Mouse (Mus musculus) right cerebral cortex, adult 18-20 months (tissue): ENCODE measurements around the gene Gm2956.
"Not testable (repeated sequence)": the region's sequence is repeated elsewhere in the genome, so short reads cannot be mapped to it uniquely, and the experiment has no call there.

Source experiments
- DNase-seq: peaks from one replicate; pipeline ENCODE4 v3.0.0; 2022; ENCODE audit warnings: mixed read lengths

Gene Gm2956

DNA sequence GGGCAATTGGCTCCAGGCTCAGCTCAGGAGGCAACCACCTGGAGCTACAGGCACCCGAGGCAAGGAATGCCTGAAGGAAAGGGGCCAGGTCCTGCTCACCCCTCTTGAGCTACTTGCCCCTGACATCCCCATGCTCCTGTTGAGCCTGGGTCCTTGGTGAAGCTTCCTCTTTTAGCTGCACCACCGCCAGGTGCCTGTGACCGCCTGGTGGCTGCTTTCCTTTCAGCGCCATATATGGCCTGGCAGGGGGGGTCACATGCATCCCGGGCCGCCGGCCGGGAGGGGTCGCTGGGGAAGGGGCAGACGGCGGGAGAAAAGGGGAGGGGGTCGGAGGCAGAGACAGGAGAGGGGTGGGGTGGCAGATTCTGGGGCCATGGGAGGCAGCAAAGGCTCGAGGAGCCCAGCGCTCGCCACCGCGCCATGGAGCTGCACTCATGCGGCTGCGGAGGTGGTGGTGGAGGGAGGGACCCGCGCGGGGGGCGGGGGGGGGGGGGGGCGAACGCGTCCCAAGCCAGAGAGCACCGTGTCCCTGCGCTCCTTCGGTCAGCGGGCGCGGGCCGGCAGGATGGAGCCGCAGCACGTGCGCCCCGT is at the start of gene Gm2956:
TSS of gene Gm2956 (plus strand) at position 541 of the 591 bp plus-strand sequence.
- not testable (repeated sequence) for DNase-seq

DNA sequence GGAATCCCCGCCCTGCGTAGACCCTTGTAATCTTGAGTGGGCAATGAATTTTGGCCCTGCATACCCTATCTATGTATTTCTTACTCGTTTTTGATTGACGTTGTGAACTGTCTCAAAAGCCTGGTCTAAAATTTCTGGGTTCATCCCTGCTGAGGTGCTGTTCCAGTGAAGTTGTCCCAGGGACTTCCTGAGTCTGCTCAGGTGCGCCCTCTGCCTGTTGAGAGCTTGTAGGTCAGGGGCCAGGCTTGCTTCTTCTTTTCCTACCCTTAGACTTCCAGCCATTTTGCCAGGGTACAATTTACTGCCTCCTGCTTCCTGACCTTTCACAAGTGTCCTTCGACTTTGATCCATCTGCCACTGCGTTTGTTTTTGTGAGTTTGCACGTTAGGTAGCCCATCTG is 979 bp downstream of the Gm2956 start:
- not testable (repeated sequence) for DNase-seq

DNA sequence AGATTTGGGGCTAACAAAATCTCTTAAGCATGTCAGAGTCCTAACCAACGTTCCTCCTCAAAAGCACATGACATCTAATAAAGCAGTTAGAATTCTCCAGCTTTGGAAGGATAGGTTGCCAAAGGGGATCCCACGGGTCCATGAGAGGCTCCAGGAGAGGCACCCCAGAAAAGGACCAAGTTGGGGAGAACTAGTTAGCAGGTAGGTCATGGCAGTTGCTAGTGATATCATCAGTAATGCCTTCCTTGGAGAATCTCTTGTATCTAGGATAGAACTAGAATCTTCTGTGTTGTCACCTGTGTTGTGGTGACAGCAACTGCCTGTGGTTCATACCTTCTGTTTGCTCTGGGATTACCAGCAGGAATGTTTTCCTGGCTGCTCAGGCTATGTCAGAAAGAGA is 62.4 kb downstream of the Gm2956 start, which contains the start of gene Gm10413:
TSS of gene Gm10413 (plus strand) at position 301 of the 400 bp plus-strand sequence.
- DNase-seq, result not testable (repeated sequence)
